Mouse (Mus musculus) left cerebral cortex, adult 11 months (tissue): ENCODE measurements around the gene Hsd3b2.
"Not testable (repeated sequence)": the region's sequence is repeated elsewhere in the genome, so short reads cannot be mapped to it uniquely, and the experiment has no call there.

Source experiments
- DNase-seq: peaks from one replicate; pipeline ENCODE4 v3.0.0; 2022; ENCODE audit warnings: low spot score

The Hsd3b2 gene

DNA sequence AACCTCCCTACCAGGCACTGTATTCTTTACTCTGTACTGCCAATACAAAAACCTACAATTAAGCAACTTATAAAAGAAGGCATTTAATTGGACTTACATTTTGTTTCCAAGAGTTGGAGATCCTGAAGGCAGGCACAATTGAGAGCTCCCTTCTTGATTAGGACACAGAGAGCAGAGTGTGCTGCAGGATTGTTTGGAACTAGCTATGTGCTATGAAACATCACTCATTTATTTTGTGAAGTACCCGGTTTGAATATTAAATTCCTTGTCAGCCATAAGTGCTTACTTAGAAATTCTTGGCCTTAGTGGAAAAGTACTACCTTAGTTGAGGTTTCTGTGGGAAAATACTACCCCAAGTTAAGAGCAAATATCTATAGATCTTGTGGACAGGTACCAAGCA is at the start of gene Hsd3b2:
Hsd3b2 (minus strand) TSS at position 168 of the 400 bp plus-strand sequence.
- no peak for DNase-seq

GRCm38 (mm10) chr3:98764155-98764554 is 39.8 kb upstream of the Hsd3b2 start:
- DNase-seq = no peak

DNA sequence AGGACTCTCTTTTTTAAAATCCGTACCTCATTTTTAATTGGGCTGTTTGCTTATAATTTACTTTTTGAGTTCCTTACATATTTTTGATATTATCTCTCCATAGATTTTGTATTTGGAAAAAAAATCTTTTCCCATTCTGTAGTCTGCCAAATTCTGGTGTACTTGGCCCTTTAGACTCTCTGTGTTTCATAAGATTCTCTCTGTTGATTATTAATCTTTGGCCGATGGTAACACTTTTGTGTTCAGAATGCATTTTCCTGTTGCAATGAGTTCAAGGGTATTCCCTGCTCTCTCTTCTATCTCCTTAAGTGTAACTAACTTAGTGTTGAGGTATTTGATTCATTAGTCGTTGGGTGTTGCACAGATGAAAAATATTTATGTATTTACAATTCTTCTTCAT is 32.5 kb upstream of the Hsd3b2 start:
- no peak for DNase-seq

GRCm38 (mm10) chr3:98752171-98752570 is 27.8 kb upstream of the Hsd3b2 start:
- no peak for DNase-seq

DNA sequence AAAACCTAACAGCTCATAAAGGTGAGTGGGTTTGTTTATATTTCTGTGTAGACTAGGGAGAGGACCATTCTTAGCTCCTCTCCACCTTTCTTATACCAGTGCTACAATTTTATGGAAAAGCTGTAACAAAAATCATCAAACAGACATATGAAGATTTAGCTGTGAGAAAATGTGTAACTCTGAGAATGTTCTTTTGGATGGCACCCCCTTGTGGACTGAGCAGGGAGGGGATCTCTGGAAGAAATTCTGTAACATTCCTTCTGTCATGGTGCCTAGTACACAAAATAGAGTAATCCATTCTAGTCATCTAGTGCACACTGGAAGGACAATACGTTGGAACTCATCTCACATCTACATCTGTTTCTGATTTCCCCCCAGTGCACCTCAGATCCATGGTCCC is 16.7 kb upstream of the Hsd3b2 start:
- DNase-seq = not testable (repeated sequence)

DNA sequence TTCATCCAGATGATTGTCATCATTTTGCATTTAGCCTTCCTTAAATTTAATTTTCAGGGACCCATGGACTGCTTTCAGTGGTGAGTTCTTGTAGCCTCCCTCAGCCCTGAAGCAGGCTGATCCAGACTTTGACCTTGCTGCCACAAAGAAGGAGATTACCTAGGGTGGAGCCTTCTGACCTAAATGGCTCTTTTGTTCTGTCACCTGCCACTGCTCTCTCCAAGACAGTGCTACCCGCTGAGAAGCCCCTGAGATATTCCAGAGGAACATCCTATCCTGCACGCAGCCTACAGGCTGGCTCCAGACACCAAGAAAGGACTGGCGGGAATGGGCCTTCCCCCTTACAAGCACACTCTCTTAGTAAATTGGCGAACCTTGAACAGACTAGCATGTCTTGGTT is 10.0 kb upstream of the Hsd3b2 start:
- DNase-seq = no peak

- DNase-seq = no peak
Observed at GRCm38 (mm10) chr3:98733724-98734123, 9.4 kb upstream of the Hsd3b2 start.

DNA sequence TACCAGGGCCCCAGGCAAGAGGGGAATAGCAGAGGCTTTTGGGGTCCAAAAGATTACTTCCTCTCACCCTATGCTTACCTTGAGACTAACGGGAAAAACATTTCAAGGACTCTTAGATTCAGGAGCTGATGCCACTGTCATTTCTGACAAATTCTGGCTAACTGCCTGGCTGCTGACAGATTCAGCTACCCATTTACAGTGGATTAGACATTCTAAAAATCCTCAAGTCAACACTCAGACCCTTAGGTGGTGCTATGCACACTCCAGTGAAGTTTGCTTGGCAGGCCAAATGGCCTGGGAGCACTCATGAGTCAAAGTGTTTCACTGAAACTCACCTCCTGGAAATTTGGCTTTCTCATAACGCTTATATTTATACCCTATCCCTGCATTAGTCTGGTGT is 1.9 kb upstream of the Hsd3b2 start:
- DNase-seq = no peak

- no peak for DNase-seq
Observed at GRCm38 (mm10) chr3:98720740-98721139, 3.6 kb downstream of the Hsd3b2 start.

GRCm38 (mm10) chr3:98682401-98682800 is 41.9 kb downstream of the Hsd3b2 start:
- no peak for DNase-seq

DNA sequence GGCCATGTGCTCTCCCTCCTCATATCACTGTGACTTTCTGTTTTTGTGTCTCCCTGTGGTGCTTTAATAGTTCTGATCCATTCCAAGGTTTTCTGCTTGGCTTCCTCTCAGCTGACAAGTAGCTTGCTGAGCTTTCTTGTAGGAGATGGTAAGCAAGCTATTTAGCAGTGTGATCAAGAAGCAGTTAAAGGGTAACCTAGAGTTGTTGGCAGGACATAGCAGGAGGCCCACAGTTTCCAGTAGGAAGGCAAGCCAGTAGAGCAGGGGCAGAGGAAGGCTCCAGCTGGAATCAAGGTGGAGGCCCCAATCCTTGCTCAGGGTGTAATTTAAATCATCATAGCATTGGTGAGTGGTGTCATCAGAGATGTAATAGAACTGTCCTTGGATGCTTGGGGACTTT is 43.6 kb downstream of the Hsd3b2 start:
- DNase-seq = no peak
